Mouse (Mus musculus): ENCODE measurements at regions not wholly inside any gene's neighbourhood (a gene's known extent, or its start where the extent isn't known, plus 50 kb on each side); places are given as distances from the start of the nearest gene placed in this dataset.

- no peak overlapping the region for H3K27ac ChIP-seq
- H3K9ac ChIP-seq = no peak overlapping the region
- no peaks in the 10 kb centered on the region for H3K27me3 ChIP-seq
- no peak for ATAC-seq (replicated peaks; ENCODE audit: low FRiP score)
- no peaks in the 10 kb centered on the region for H3K4me1 ChIP-seq
- H3K4me2 ChIP-seq = no peak overlapping the region
- no peaks in the 10 kb centered on the region for H3K36me3 ChIP-seq
- no peak overlapping the region for H3K4me3 ChIP-seq (replicated peaks)
- H3K9me3 ChIP-seq (replicated peaks) = no peaks in the 10 kb centered on the region
- WGBS = 57% methylated on average over 5 of the region's 5 CpGs
Measured at GRCm38 (mm10) chr7:115310400-115311225, 567.1 kb downstream of the Insc start.

GRCm38 (mm10) chr7:115319504-115319903 is 576.0 kb downstream of the Insc start:
- Histone ChIP-seq H3K4me3 (replicated peaks) (no peak overlapping the region), H3K36me3 (no peaks in the 10 kb centered on the region), H3K27me3 (no peaks in the 10 kb centered on the region), H3K27ac (no peak overlapping the region), H3K4me1 (peaks cover 3% of the 10 kb centered on the region; the same call in 1 of the 2 replicates), H3K4me2 (no peak overlapping the region), H3K9ac (no peak overlapping the region), H3K9me3 (replicated peaks) (no peaks in the 10 kb centered on the region)
- WGBS = 78% methylated on average over 4 of the region's 4 CpGs
- no peak for ATAC-seq (replicated peaks; ENCODE audit: low FRiP score)

- Histone ChIP-seq H3K9ac (no peak overlapping the region), H3K36me3 (no peaks in the 10 kb centered on the region), H3K27ac (no peak overlapping the region), H3K4me3 (replicated peaks) (no peak overlapping the region), H3K27me3 (no peaks in the 10 kb centered on the region), H3K4me1 (peaks cover 3% of the 10 kb centered on the region), H3K4me2 (no peak overlapping the region), H3K9me3 (replicated peaks) (no peaks in the 10 kb centered on the region)
- 65% methylated on average over 5 of the region's 5 CpGs for WGBS
- no peak for ATAC-seq (replicated peaks; ENCODE audit: low FRiP score)
Measured at GRCm38 (mm10) chr7:115322989-115323388, 579.5 kb downstream of the Insc start.

- Histone ChIP-seq H3K9ac (no peak overlapping the region), H3K9me3 (replicated peaks) (no peaks in the 10 kb centered on the region), H3K36me3 (no peaks in the 10 kb centered on the region), H3K4me1 (peaks cover 3% of the 10 kb centered on the region), H3K27me3 (no peaks in the 10 kb centered on the region), H3K4me3 (replicated peaks) (no peak overlapping the region), H3K27ac (no peak overlapping the region), H3K4me2 (no peak overlapping the region)
- 31% methylated on average over 3 of the region's 3 CpGs for WGBS
- ATAC-seq (replicated peaks; ENCODE audit: low FRiP score) = 0 out of 2 replicates have a peak, but pooled peaks have one; percentile 29
Measured at GRCm38 (mm10) chr7:115328300-115328699, 584.8 kb downstream of the Insc start.

GRCm38 (mm10) chr7:115331698-115332097 is 588.2 kb downstream of the Insc start:
- H3K4me2 ChIP-seq = no peak overlapping the region
- WGBS = 80% methylated on average over 1 of the region's 1 CpGs
- no peak for ATAC-seq (replicated peaks; ENCODE audit: low FRiP score)

GRCm38 (mm10) chr7:115333046-115333577 is 589.6 kb downstream of the Insc start:
- Histone ChIP-seq H3K4me3 (replicated peaks) (no peak overlapping the region), H3K9me3 (replicated peaks) (no peaks in the 10 kb centered on the region), H3K27me3 (no peaks in the 10 kb centered on the region), H3K36me3 (no peaks in the 10 kb centered on the region), H3K4me2 (no peak overlapping the region), H3K9ac (no peak overlapping the region), H3K27ac (no peak overlapping the region), H3K4me1 (no peaks in the 10 kb centered on the region; the same call in 1 of the 2 replicates)
- ATAC-seq (replicated peaks; ENCODE audit: low FRiP score) = no peak
- 48% methylated on average over 1 of the region's 1 CpGs for WGBS

More at GRCm38 (mm10) chr7:115331698-115332097, 588.2 kb downstream of the Insc start:
- Histone ChIP-seq H3K4me1 (no peaks in the 10 kb centered on the region; the same call in 1 of the 2 replicates), H3K9me3 (replicated peaks) (no peaks in the 10 kb centered on the region), H3K9ac (no peak overlapping the region), H3K27me3 (no peaks in the 10 kb centered on the region), H3K27ac (no peak overlapping the region), H3K4me3 (replicated peaks) (no peak overlapping the region), H3K36me3 (no peaks in the 10 kb centered on the region)

GRCm38 (mm10) chr7:115335051-115335450 is 591.6 kb downstream of the Insc start:
- ATAC-seq (replicated peaks; ENCODE audit: low FRiP score) = no peak
- no peak overlapping the region for H3K27ac ChIP-seq
- 92% methylated on average over 3 of the region's 3 CpGs for WGBS

GRCm38 (mm10) chr7:115340155-115340554 is 596.7 kb downstream of the Insc start:
- Histone ChIP-seq H3K27ac (no peak overlapping the region), H3K9me3 (replicated peaks) (no peaks in the 10 kb centered on the region), H3K9ac (no peak overlapping the region), H3K4me1 (no peaks in the 10 kb centered on the region), H3K36me3 (no peaks in the 10 kb centered on the region), H3K4me3 (replicated peaks) (no peak overlapping the region), H3K27me3 (no peaks in the 10 kb centered on the region), H3K4me2 (no peak overlapping the region)
- 76% methylated on average over 7 of the region's 7 CpGs for WGBS
- no peak for ATAC-seq (replicated peaks; ENCODE audit: low FRiP score)

More at GRCm38 (mm10) chr7:115335051-115335450, 591.6 kb downstream of the Insc start:
- no peaks in the 10 kb centered on the region for H3K27me3 ChIP-seq
- H3K36me3 ChIP-seq = no peaks in the 10 kb centered on the region
- no peak overlapping the region for H3K4me3 ChIP-seq (replicated peaks)
- H3K9me3 ChIP-seq (replicated peaks) = no peaks in the 10 kb centered on the region
- H3K4me1 ChIP-seq = no peaks in the 10 kb centered on the region
- no peak overlapping the region for H3K4me2 ChIP-seq
- no peak overlapping the region for H3K9ac ChIP-seq

- Histone ChIP-seq H3K4me2 (no peak overlapping the region), H3K4me3 (replicated peaks) (no peak overlapping the region), H3K27ac (no peak overlapping the region), H3K4me1 (no peaks in the 10 kb centered on the region), H3K9me3 (replicated peaks) (no peaks in the 10 kb centered on the region), H3K36me3 (no peaks in the 10 kb centered on the region), H3K9ac (no peak overlapping the region), H3K27me3 (no peaks in the 10 kb centered on the region)
- 73% methylated on average over 4 of the region's 4 CpGs for WGBS
- no peak for ATAC-seq (replicated peaks; ENCODE audit: low FRiP score)
Measured at GRCm38 (mm10) chr7:115341007-115341406, 597.5 kb downstream of the Insc start.

GRCm38 (mm10) chr7:115345749-115346148 is 602.3 kb downstream of the Insc start:
- Histone ChIP-seq H3K9ac (no peak overlapping the region), H3K4me3 (replicated peaks) (no peak overlapping the region), H3K27ac (no peak overlapping the region), H3K4me2 (no peak overlapping the region), H3K4me1 (no peaks in the 10 kb centered on the region), H3K36me3 (no peaks in the 10 kb centered on the region), H3K27me3 (no peaks in the 10 kb centered on the region), H3K9me3 (replicated peaks) (no peaks in the 10 kb centered on the region)
- 84% methylated on average over 3 of the region's 3 CpGs for WGBS
- no peak for ATAC-seq (replicated peaks; ENCODE audit: low FRiP score)

GRCm38 (mm10) chr7:115358711-115359110 is 615.2 kb downstream of the Insc start:
- ATAC-seq (replicated peaks; ENCODE audit: low FRiP score) = no peak
- Histone ChIP-seq H3K4me1 (0 out of 2 replicates have a peak, but pooled peaks cover 4% of the 10 kb centered on the region), H3K9me3 (replicated peaks) (no peaks in the 10 kb centered on the region), H3K27me3 (no peaks in the 10 kb centered on the region), H3K4me2 (no peak overlapping the region), H3K27ac (no peak overlapping the region), H3K36me3 (no peaks in the 10 kb centered on the region), H3K9ac (no peak overlapping the region), H3K4me3 (replicated peaks) (no peak overlapping the region)
- WGBS = 29% methylated on average over 6 of the region's 6 CpGs

- H3K36me3 ChIP-seq = no peaks in the 10 kb centered on the region
- 89% methylated on average over 3 of the region's 3 CpGs for WGBS
- no peak overlapping the region for H3K4me3 ChIP-seq (replicated peaks)
- 0 out of 2 replicates have a peak, but pooled peaks cover 4% of the 10 kb centered on the region for H3K4me1 ChIP-seq
- ATAC-seq (replicated peaks; ENCODE audit: low FRiP score) = no peak
- no peaks in the 10 kb centered on the region for H3K27me3 ChIP-seq
- no peak overlapping the region for H3K27ac ChIP-seq
- no peak overlapping the region for H3K4me2 ChIP-seq
- H3K9me3 ChIP-seq (replicated peaks) = no peaks in the 10 kb centered on the region
- no peak overlapping the region for H3K9ac ChIP-seq
Measured at GRCm38 (mm10) chr7:115360142-115360541, 616.6 kb downstream of the Insc start.

Data from kidney, embryonic 15.5 days (tissue).